Mouse (Mus musculus) midbrain, embryonic 14.5 days (tissue): ENCODE measurements at regions not wholly inside any gene's neighbourhood (a gene's known extent, or its start where the extent isn't known, plus 50 kb on each side); places are given as distances from the start of the nearest gene placed in this dataset.
A peak's percentile ranks its signal among the peaks of the same experiment; 100 is the strongest.

Source experiments
- ATAC-seq: fragments of 200-750 bp; cut with Nextera tagmentation; 2 replicates; pipeline ENCODE4 v1.8.0; 2017; ENCODE audit warnings: moderate number of reproducible peaks, moderate library complexity; ENCODE audit not compliant: low FRiP score, low TSS enrichment
- DNase-seq: peaks from one replicate; pipeline ENCODE4 v3.0.0-alpha.2; 2015
- H3K27ac ChIP-seq: fragments of 300-500 bp; sonication (generic); replicated peaks from 2 replicates; pipeline ENCODE4 v1.5.1; 2014; ENCODE audit warnings: mild to moderate bottlenecking, low read depth, low read length, moderate library complexity
- H3K27me3 ChIP-seq: fragments of 300-500 bp; sonication (generic); 2 replicates; pipeline ENCODE4 v1.6.1; 2014; ENCODE audit warnings: low read length, control low read depth, mixed read lengths; ENCODE audit not compliant: control insufficient read depth, insufficient read depth
- H3K36me3 ChIP-seq: fragments of 300-500 bp; sonication (generic); 2 replicates; pipeline ENCODE4 v1.6.1; 2014; ENCODE audit warnings: low read length, control low read depth; ENCODE audit not compliant: control insufficient read depth, insufficient read depth
- H3K4me1 ChIP-seq: fragments of 300-500 bp; sonication (generic); 2 replicates; pipeline ENCODE4 v1.6.1; 2014; ENCODE audit warnings: mild to moderate bottlenecking, antibody characterized with exemption, low read length, control low read depth; ENCODE audit not compliant: control insufficient read depth, insufficient read depth
- H3K4me2 ChIP-seq: fragments of 300-500 bp; sonication (generic); 2 replicates; pipeline ENCODE4 v1.6.1; 2014; ENCODE audit warnings: mild to moderate bottlenecking, low read length, moderate library complexity
- H3K4me3 ChIP-seq: fragments of 300-500 bp; sonication (generic); replicated peaks from 2 replicates; pipeline ENCODE4 v1.5.1; 2014; ENCODE audit warnings: low read depth, low read length
- H3K9ac ChIP-seq: fragments of 300-500 bp; sonication (generic); replicated peaks from 2 replicates; pipeline ENCODE4 v1.6.1; 2014; ENCODE audit warnings: mild to moderate bottlenecking, low read length, moderate library complexity
- H3K9me3 ChIP-seq: fragments of 300-500 bp; sonication (generic); 2 replicates; pipeline ENCODE4 v1.6.1; 2016; ENCODE audit warnings: low read length, control low read depth, mixed read lengths; ENCODE audit not compliant: control insufficient read depth
- WGBS: fragments of 180-500 bp; shearing (Covaris S2); extraction: QIAGEN DNeasy Blood & Tissue Kit; methylation state at CpG from one replicate; pipeline ENCODE4 v1.1.7; 2014; 5-methylcytosine and 5-hydroxymethylcytosine counted together

DNA sequence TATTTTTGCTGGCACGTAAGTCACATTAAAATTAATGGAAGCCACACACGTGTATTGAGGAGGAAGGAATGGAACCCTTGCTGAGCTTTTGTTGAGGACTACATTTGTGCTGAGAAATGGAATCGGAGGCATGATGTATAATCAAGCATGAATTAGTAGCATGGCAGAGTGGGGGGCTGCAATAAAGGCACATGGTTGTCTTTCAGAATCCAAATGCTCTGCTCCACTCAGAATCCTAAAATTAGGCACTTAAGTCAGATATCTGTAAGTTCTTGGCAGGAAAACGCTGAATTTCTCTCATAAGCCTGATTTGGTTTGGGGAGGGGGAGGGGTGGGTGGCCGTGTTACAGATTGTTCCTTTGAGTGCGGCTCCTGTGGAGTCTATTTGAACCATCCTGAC, 164.7 kb upstream of the Spats2l start:
- no peaks in the 10 kb centered on the region for H3K9me3 ChIP-seq
- H3K27me3 ChIP-seq, result no peaks in the 10 kb centered on the region
- H3K4me2 ChIP-seq, result no peak overlapping the region; the same call in 1 of the 2 replicates
- H3K36me3 ChIP-seq, result no peaks in the 10 kb centered on the region
- 16% methylated on average over 6 of the region's 6 CpGs for WGBS
- no peak for ATAC-seq
- DNase-seq, result peak; percentile 19
- peaks cover 22% of the 10 kb centered on the region for H3K4me1 ChIP-seq
- no peak overlapping the region for H3K27ac ChIP-seq
- H3K4me3 ChIP-seq, result no peak overlapping the region
- no peak overlapping the region for H3K9ac ChIP-seq

DNA sequence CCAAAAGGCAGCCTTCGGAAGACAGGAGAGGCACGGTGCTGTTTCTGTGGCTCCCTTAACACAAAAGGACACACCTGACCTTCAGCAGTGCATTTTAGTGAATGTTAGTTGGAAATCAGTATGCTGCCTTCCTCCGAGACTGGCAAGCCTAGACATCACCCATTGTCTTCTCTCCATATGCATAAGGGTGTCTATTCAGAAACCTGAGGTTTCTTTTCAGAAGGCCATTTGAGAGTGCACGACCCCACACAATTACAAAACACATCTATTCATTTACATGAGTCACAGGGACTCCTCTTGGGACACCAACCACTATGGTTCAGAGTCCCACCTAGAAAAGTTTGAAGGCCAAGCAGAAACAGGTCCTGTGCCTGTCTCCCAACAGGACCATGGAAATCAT, 161.8 kb upstream of the Spats2l start:
- WGBS, result 60% methylated on average over 4 of the region's 4 CpGs
- Histone ChIP-seq H3K27me3 (no peaks in the 10 kb centered on the region), H3K4me1 (peaks cover 22% of the 10 kb centered on the region), H3K9ac (no peak overlapping the region), H3K4me2 (no peak overlapping the region), H3K27ac (peak overlapping the region; percentile 20; the same call in 1 of the 2 replicates), H3K9me3 (no peaks in the 10 kb centered on the region), H3K36me3 (no peaks in the 10 kb centered on the region), H3K4me3 (no peak overlapping the region)
- ATAC-seq (no peak), DNase-seq (no peak)

DNA sequence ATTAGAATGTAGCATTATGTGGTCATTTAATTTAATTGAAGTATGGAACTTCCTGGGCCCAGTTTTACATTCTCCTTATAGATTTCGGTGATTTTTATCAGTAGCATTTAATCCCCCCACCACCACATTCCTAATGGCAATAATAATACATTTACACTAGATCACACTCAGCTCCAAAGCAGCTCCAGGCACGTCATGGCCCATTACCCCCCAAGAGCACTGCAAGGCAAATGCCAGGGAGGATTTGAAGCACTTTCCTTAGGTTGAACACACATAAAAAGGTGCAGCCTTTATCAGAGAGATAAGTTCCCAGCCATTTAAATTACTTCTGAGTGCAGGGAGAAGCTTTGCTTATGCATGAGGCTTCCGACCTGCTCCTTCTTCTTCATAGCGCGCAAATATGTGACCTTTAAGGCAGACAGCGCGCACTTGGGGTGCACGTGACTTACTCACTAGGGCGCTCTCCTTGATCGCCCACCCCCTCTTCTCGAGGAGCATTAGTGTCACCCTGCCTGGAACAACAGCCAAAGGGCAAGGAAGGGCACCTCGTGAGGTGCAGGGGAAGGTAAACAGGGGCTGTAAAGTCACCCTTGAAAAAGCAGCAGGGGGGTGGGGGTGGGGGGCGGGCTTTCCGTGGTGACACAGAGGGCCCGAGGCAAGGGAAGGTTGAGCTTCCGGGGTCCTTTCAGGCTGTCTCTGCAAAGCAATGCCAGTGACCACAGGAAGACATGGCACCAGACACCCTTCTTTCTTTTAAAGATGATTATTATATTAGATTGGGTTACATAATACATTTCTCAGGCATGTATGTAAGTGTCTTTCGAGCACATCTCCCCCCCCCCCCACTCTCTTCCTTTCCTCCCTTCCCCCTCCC, 160.8 kb upstream of the Spats2l start:
- Histone ChIP-seq H3K27me3 (no peaks in the 10 kb centered on the region), H3K9me3 (no peaks in the 10 kb centered on the region), H3K4me3 (peak overlapping the region; percentile 15; the same call in 1 of the 2 replicates), H3K4me1 (peaks cover 22% of the 10 kb centered on the region), H3K9ac (no peak overlapping the region), H3K36me3 (no peaks in the 10 kb centered on the region), H3K27ac (peak overlapping the region; percentile 52), H3K4me2 (peak overlapping the region; percentile 45)
- DNase-seq, result peak; percentile 38
- WGBS, result 25% methylated on average over 17 of the region's 17 CpGs
- ATAC-seq, result peak; percentile 47; the same call in 1 of the 2 replicates

DNA sequence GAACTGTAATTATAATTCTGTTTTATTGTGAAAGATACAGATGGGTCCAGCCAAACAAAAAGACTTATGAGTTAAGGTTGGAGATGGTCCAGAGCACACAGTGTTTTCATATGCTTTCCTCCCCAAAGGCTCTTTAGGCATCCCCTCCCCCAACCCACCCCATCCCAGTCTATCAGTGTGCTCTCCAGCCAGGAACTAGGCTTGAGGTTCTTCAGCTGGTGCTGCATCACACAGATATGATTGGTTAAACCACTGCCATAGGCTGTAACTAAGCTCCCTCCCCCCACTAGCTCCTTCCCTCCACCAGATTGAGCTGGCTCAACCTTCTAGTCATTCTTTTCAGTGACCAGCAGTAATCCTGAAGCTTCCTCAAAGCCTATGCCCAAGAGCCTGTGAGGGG, 158.8 kb upstream of the Spats2l start:
- H3K4me1 ChIP-seq, result peaks cover 15% of the 10 kb centered on the region
- no peak for DNase-seq
- no peak overlapping the region for H3K4me2 ChIP-seq
- no peaks in the 10 kb centered on the region for H3K9me3 ChIP-seq
- no peak overlapping the region for H3K27ac ChIP-seq
- no peak overlapping the region for H3K9ac ChIP-seq
- no peaks in the 10 kb centered on the region for H3K27me3 ChIP-seq
- no peaks in the 10 kb centered on the region for H3K36me3 ChIP-seq
- H3K4me3 ChIP-seq, result no peak overlapping the region
- ATAC-seq, result no peak

DNA sequence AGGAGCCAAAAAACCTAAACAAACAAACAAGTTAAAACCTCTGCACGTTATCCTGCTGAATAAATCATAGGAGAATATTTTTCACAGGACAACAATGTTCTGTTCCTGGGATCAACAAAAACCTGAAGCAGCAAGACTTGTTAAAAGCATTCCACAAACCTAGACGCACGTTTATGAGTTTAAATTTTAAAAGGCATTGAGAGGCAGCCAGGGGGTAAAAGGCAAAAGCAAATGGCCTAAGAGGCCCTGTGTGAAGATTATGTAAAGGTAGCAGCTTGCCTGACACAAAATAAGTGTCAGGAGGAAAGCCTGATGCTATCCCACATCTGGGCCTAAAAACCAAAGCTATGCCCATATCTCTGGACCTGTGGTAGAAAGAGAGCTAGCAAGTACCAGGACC, 156.6 kb upstream of the Spats2l start:
- Histone ChIP-seq H3K9me3 (no peaks in the 10 kb centered on the region), H3K4me2 (no peak overlapping the region), H3K9ac (no peak overlapping the region), H3K4me3 (no peak overlapping the region), H3K36me3 (no peaks in the 10 kb centered on the region), H3K27me3 (no peaks in the 10 kb centered on the region), H3K4me1 (peaks cover 12% of the 10 kb centered on the region), H3K27ac (no peak overlapping the region)
- ATAC-seq (no peak), DNase-seq (no peak)
- WGBS, result 84% methylated on average over 3 of the region's 3 CpGs

DNA sequence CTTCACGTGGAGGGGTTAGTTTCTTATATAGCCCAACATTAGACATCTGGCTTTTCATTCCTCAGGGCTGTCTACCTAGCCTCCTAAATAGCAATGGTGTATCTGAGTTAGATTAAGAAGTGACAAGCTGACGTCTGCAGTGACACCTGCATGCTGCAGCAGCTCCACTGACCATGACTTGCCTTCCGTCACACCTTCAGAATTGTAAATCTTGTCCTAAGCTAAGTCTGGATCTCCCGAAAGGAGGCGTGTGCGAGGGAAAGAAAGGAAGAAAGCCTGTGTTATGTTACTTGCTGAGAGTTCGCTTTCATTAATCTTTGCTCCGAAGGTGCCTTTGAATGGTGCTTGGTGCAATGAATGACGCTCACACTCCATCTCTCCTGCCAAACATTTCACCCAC, 151.4 kb upstream of the Spats2l start:
- WGBS, result 89% methylated on average over 9 of the region's 9 CpGs
- H3K4me1 ChIP-seq, result no peaks in the 10 kb centered on the region
- no peaks in the 10 kb centered on the region for H3K27me3 ChIP-seq
- H3K4me3 ChIP-seq, result no peak overlapping the region
- H3K36me3 ChIP-seq, result no peaks in the 10 kb centered on the region
- no peak for ATAC-seq
- H3K27ac ChIP-seq, result no peak overlapping the region
- no peak for DNase-seq
- H3K4me2 ChIP-seq, result no peak overlapping the region
- H3K9me3 ChIP-seq, result no peaks in the 10 kb centered on the region
- H3K9ac ChIP-seq, result no peak overlapping the region

DNA sequence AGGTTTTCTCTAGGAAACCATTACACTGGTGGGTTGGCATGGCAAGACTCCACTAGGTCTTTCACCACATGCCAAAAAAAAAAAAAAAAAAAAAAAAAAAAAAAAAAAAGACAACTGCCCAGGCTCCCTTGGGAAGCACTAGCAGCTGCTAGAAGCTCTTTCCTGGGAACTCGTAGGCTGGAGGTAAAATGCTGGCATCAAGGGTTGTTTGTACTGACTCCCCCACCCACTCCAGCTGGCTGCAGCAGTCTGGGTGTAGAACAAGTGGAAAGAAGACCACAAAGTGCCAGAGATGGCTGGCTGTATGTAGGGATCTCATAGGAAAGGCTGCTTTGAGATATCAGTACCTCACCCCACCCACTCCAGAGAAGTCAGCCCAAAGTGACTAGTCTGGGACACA, 140.0 kb upstream of the Spats2l start:
- no peak for DNase-seq

DNA sequence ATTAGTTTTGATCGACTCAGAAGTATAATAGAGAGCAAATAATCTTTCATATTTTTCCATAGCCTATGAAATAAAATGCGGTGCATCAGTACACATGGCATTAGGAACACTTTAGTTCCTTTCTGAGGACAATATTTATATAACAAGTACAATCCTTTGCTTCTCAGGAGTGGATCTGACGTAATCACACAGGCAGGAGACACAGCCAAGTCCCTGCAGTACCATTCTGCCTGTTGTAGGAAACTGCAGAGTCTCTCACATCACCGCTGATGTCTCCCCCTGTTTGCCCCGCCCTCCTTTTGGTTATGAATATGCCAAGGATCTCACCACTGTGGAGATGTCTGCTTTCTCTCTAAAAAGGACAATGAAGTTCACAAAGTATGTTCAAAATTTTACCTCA, 131.8 kb upstream of the Spats2l start:
- H3K4me3 ChIP-seq, result no peak overlapping the region
- no peaks in the 10 kb centered on the region for H3K9me3 ChIP-seq
- no peak overlapping the region for H3K4me2 ChIP-seq
- no peaks in the 10 kb centered on the region for H3K36me3 ChIP-seq
- no peak overlapping the region for H3K9ac ChIP-seq
- no peak for ATAC-seq
- H3K27me3 ChIP-seq, result no peaks in the 10 kb centered on the region
- no peak overlapping the region for H3K27ac ChIP-seq
- WGBS, result 90% methylated on average over 5 of the region's 5 CpGs
- DNase-seq, result no peak
- H3K4me1 ChIP-seq, result no peaks in the 10 kb centered on the region

More for the DNA sequence above, 140.0 kb upstream of the Spats2l start:
- Histone ChIP-seq H3K27ac (no peak overlapping the region), H3K9ac (no peak overlapping the region), H3K27me3 (no peaks in the 10 kb centered on the region), H3K36me3 (no peaks in the 10 kb centered on the region), H3K4me2 (no peak overlapping the region), H3K4me1 (no peaks in the 10 kb centered on the region), H3K9me3 (no peaks in the 10 kb centered on the region), H3K4me3 (no peak overlapping the region)
- no peak for ATAC-seq
- 35% methylated on average over 1 of the region's 1 CpGs for WGBS

DNA sequence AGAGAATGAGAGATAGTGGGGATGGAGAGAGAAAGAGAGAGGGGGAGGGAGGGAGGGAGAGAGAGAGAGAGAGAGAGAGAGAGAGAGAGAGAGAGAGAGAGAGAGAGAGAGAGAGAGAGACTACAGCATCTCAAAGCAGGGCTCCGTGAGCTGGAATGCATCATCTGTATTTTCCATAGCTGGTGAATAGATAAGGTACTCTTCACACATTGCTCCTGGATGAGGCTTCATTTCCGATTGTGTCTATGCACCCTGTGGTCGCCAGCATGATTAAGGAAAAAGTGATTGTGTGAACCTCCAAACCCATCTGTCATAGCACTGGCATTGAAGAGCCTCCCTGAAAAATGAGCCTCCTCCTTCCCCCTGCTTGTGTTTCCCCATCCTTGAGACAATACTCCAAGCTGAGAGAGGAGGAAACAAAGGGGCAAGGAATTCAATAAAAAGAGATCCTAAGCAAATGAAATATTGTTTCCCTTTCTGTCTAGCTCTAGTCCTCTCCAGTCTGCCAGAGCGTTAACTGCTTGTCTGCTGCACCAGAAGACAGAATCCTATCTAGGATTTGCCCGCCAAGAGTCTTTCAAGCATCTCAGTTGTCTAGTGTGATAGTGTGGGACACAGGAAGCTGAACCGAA, 130.4 kb upstream of the Spats2l start:
- no peak overlapping the region for H3K4me3 ChIP-seq
- peak overlapping the region; percentile 22; the same call in 1 of the 2 replicates for H3K27ac ChIP-seq
- no peaks in the 10 kb centered on the region for H3K27me3 ChIP-seq
- WGBS, result 49% methylated on average over 6 of the region's 6 CpGs
- H3K4me2 ChIP-seq, result no peak overlapping the region
- no peak overlapping the region for H3K9ac ChIP-seq
- no peaks in the 10 kb centered on the region for H3K9me3 ChIP-seq
- DNase-seq (peak; percentile 30), ATAC-seq (no peak)
- H3K36me3 ChIP-seq, result no peaks in the 10 kb centered on the region
- no peaks in the 10 kb centered on the region for H3K4me1 ChIP-seq
